Mouse (Mus musculus) brain, embryonic 14.5 days (tissue): ENCODE results near the gene Gm27029. TPM values are rescaled to one million over a fixed set of nuclear protein-coding genes. Genes with fewer than 3 reads are reported as not detected.
"Not testable (repeated sequence)": the region's sequence is repeated elsewhere in the genome, so short reads cannot be mapped to it uniquely, and the experiment has no call there.

Source experiments
- DNase-seq: peaks from one replicate; pipeline ENCODE4 v3.0.0-alpha.2; 2011; ENCODE audit warnings: low read depth
- CTCF ChIP-seq: fragments of 200-500 bp; IDR thresholded peaks from 2 replicates; pipeline ENCODE4 v1.5.1; 2012; ENCODE audit warnings: inconsistent platforms, mild to moderate bottlenecking, moderate library complexity, borderline replicate concordance; ENCODE audit not compliant: insufficient read depth, insufficient read length; ENCODE audit errors: extremely low read depth
- POLR2A ChIP-seq: fragments of 200-500 bp; IDR thresholded peaks from 2 replicates; pipeline ENCODE4 v1.6.1; 2012; ENCODE audit warnings: mild to moderate bottlenecking, inconsistent platforms, borderline replicate concordance; ENCODE audit not compliant: poor library complexity, insufficient read depth, insufficient read length, severe bottlenecking; ENCODE audit errors: extremely low read depth
- polyA plus RNA-seq: library from polyadenylated mRNA; depleted of rRNA; stranded (reverse); fragments of >200 nt; gene quantifications from 2 replicates; pipeline ENCODE4 v1.2.3, GENCODE M21; 2012

The Gm27029 gene
- polyA plus RNA-seq, 1 experiment, result 3.9 TPM

GRCm38 (mm10) chr11:101465101-101465868 lies 40.7 kb upstream of the Gm27029 start:
- peak; percentile 80 for DNase-seq
- no peak for TF ChIP-seq CTCF
- no peak for TF ChIP-seq POLR2A

GRCm38 (mm10) chr11:101464211-101465100 lies 39.9 kb upstream of the Gm27029 start, which contains the start of gene Rnd2:
Gene Rnd2, plus strand, starts transcription at chr11:101464999.
- no peak for DNase-seq

GRCm38 (mm10) chr11:101462583-101463440 lies 38.2 kb upstream of the Gm27029 start:
- peak; percentile 80 for DNase-seq
- TF ChIP-seq CTCF, result no peak
- TF ChIP-seq POLR2A, result no peak

More at GRCm38 (mm10) chr11:101464211-101465100, 39.9 kb upstream of the Gm27029 start, which contains the start of gene Rnd2:
- TF ChIP-seq CTCF (no peak), POLR2A (no peak)

GRCm38 (mm10) chr11:101462141-101462540 lies 37.5 kb upstream of the Gm27029 start:
- DNase-seq, result no peak
- TF ChIP-seq CTCF (no peak), POLR2A (no peak)

- no peak for TF ChIP-seq POLR2A
These were observed 35.7 kb upstream of the Gm27029 start for GRCm38 (mm10) chr11:101460321-101460720.

GRCm38 (mm10) chr11:101459716-101460115 lies 35.1 kb upstream of the Gm27029 start:
- no peak for DNase-seq
- no peak for TF ChIP-seq CTCF
- no peak for TF ChIP-seq POLR2A

More at GRCm38 (mm10) chr11:101460321-101460720, 35.7 kb upstream of the Gm27029 start:
- DNase-seq, result no peak

- DNase-seq, result no peak
- no peak for TF ChIP-seq POLR2A
These were observed 33.6 kb upstream of the Gm27029 start for GRCm38 (mm10) chr11:101458217-101458616.

- TF ChIP-seq POLR2A, result no peak
- TF ChIP-seq CTCF, result no peak
- DNase-seq, result no peak
These were observed 33.0 kb upstream of the Gm27029 start for GRCm38 (mm10) chr11:101457631-101458030.

GRCm38 (mm10) chr11:101455627-101456026 lies 31.0 kb upstream of the Gm27029 start:
- TF ChIP-seq POLR2A (no peak), CTCF (no peak)

GRCm38 (mm10) chr11:101454702-101455101 lies 30.1 kb upstream of the Gm27029 start:
- TF ChIP-seq POLR2A, result no peak
- TF ChIP-seq CTCF, result no peak
- peak; percentile 86 for DNase-seq

More at GRCm38 (mm10) chr11:101455627-101456026, 31.0 kb upstream of the Gm27029 start:
- DNase-seq, result no peak

- TF ChIP-seq POLR2A (no peak), CTCF (no peak)
- no peak for DNase-seq
These were observed 27.6 kb upstream of the Gm27029 start for GRCm38 (mm10) chr11:101452093-101452774.

GRCm38 (mm10) chr11:101451536-101451935 lies 26.9 kb upstream of the Gm27029 start:
- no peak for TF ChIP-seq CTCF
- TF ChIP-seq POLR2A, result no peak
- no peak for DNase-seq

- TF ChIP-seq POLR2A (no peak), CTCF (peak; percentile 25; the same call in 1 of the 2 replicates)
These were observed 25.8 kb upstream of the Gm27029 start for GRCm38 (mm10) chr11:101450394-101450793.

GRCm38 (mm10) chr11:101449596-101449995 lies 25.0 kb upstream of the Gm27029 start:
- DNase-seq, result not testable (repeated sequence)

More at GRCm38 (mm10) chr11:101450394-101450793, 25.8 kb upstream of the Gm27029 start:
- no peak for DNase-seq
